In genomic region chr5:37066703-37067568, GRCm38 (mm10) we compare ENCODE assay signal across 17 mouse cellular contexts. TPM values are rescaled to one million over a fixed set of nuclear protein-coding genes. Genes with fewer than 3 reads are reported as not detected.
DNase-seq lines count a peak whose midpoint lies in the region; ATAC-seq and TF ChIP-seq lines count a peak whose summit lies in the region.
"Had no signal": no experiment of that assay in that cellular context is flagged by ENCODE, and none has a peak within 500 bp of the region (broad histone marks: within the 10 kb centered on the region; RNA-seq: fewer than 3 reads in every experiment).

No protein-coding gene starts in this region.

- peak; percentile 90 for ATAC-seq in megakaryocyte, adult 5-6 weeks (ENCODE audit: poor library complexity, severe bottlenecking)
- no peak for ATAC-seq in megakaryocyte-erythroid progenitor cell, adult 5-6 weeks (replicated peaks; ENCODE audit: low FRiP score, low TSS enrichment, poor library complexity, severe bottlenecking)
- ATAC-seq: forebrain, embryonic 13.5 days had no signal

- H3K36me3 ChIP-seq in thymus, adult 2 months (ENCODE audit: control insufficient read depth, insufficient read depth, low read length): no peaks in the 10 kb centered on the region
- no peaks in the 10 kb centered on the region for H3K36me3 ChIP-seq in kidney, adult 2 months (ENCODE audit: control insufficient read depth, insufficient read depth, low read length)
- H3K36me3 ChIP-seq: embryonic facial prominence, embryonic 13.5 days; liver, embryonic 15.5 days; neural tube, embryonic 13.5 days had no signal

- H3K4me3 ChIP-seq in thymus, adult 2 months (ENCODE audit: control insufficient read depth, insufficient read depth, low read length): no peak overlapping the region
- H3K4me3 ChIP-seq in kidney, adult 2 months (ENCODE audit: insufficient read depth, low read depth, low read length): no peak overlapping the region
- H3K4me3 ChIP-seq: embryonic facial prominence, embryonic 13.5 days; forebrain, embryonic 13.5 days; liver, embryonic 15.5 days; neural tube, embryonic 13.5 days had no signal

- 22% methylated on average over 8 of the region's 8 CpGs for WGBS in thymus, adult 2 months
- WGBS in kidney, adult 2 months: 63% methylated on average over 8 of the region's 8 CpGs

- peaks cover 37% of the 10 kb centered on the region for H3K4me1 ChIP-seq in thymus, adult 2 months (replicated peaks; ENCODE audit: control insufficient read depth, insufficient read depth, low read length)
- H3K4me1 ChIP-seq in kidney, adult 2 months (ENCODE audit: control insufficient read depth, insufficient read depth, low read length): no peaks in the 10 kb centered on the region
- H3K4me1 ChIP-seq: embryonic facial prominence, embryonic 13.5 days; liver, embryonic 15.5 days had no signal

- DNase-seq in lung, postnatal 25 days (ENCODE audit: low spot score): peak; percentile 28
- DNase-seq in lung, postnatal 14 days: no peak
- DNase-seq in CD4-positive, CD25-positive, alpha-beta regulatory T cell, adult 2 months (ENCODE audit: low read depth, low spot score): peak; percentile 91
- peak; percentile 56 for DNase-seq in thymus, adult 2 months
- DNase-seq in kidney, adult 11 months: no peak
- no peak for DNase-seq in kidney, adult 2 months
- DNase-seq: cerebellum, postnatal 10 days; heart, postnatal 10 days; kidney, postnatal 4 days; right cerebral cortex, postnatal 4 days had no signal

- H3K27ac ChIP-seq in thymus, adult 2 months (ENCODE audit: control insufficient read depth, insufficient read depth, low read length): peak overlapping the region; percentile 87
- H3K27ac ChIP-seq in kidney, adult 2 months (ENCODE audit: insufficient read depth, low read depth, low read length): no peak overlapping the region
- H3K27ac ChIP-seq: embryonic facial prominence, embryonic 13.5 days; forebrain, embryonic 13.5 days; liver, embryonic 15.5 days; neural tube, embryonic 13.5 days had no signal

- no peak for TF ChIP-seq CTCF in thymus, adult 2 months (IDR thresholded peaks at IDR 0.05; ENCODE audit: borderline replicate concordance, control insufficient read depth, extremely low read depth, insufficient read depth, low read length, poor library complexity)
- TF ChIP-seq CTCF in kidney, adult 2 months (conservative IDR thresholded peaks at IDR 0.05; ENCODE audit: insufficient read depth, insufficient read length, low read depth, low read length): no peak

- no peaks in the 10 kb centered on the region for H3K27me3 ChIP-seq in thymus, adult 2 months (ENCODE audit: control insufficient read depth, insufficient read depth, low read length)
- H3K27me3 ChIP-seq in kidney, adult 2 months (replicated peaks; ENCODE audit: control insufficient read depth, insufficient read depth, low read length): no peaks in the 10 kb centered on the region
- H3K27me3 ChIP-seq: embryonic facial prominence, embryonic 13.5 days; forebrain, embryonic 13.5 days; liver, embryonic 15.5 days; neural tube, embryonic 13.5 days had no signal

- TF ChIP-seq POLR2A in thymus, adult 2 months (IDR thresholded peaks at IDR 0.05; ENCODE audit: control insufficient read depth, extremely low read depth, insufficient read depth, low read length, poor library complexity): no peak
- TF ChIP-seq POLR2A in kidney, adult 2 months (IDR thresholded peaks at IDR 0.05; ENCODE audit: low read depth, low read length): no peak

RNA-seq across cellular contexts. Expression of gene Gm1043, which starts 18.2 kb away (rescaled TPM):
- total RNA-seq in megakaryocyte, adult 5-6 weeks (2015): not detected in 2 replicates
- 0.20 TPM in 1 of 2 replicates, not detected in the other for total RNA-seq in megakaryocyte, adult 5-6 weeks (2017)
- 3.6 and 4.3 TPM in 2 replicates for polyA plus RNA-seq in thymus, adult 2 months (2012; rRNA removed)
- polyA plus RNA-seq in kidney, adult 2 months (2012; rRNA removed): 0.08 TPM in 2 replicates
- 0.25 and 0.39 TPM in 2 replicates for total RNA-seq in megakaryocyte-erythroid progenitor cell, adult 5-6 weeks (2014; fragmentation: Nextera tagmentation)
- 0.15 and 0.94 TPM in 2 replicates for total RNA-seq in megakaryocyte-erythroid progenitor cell, adult 5-6 weeks (2017)
- total RNA-seq: heart, postnatal 10 days had no signal
- polyA plus RNA-seq: embryonic facial prominence, embryonic 13.5 days; intestine, embryonic 14.5 days; liver, embryonic 15.5 days had no signal

Comparison
In these comparisons a context has a peak if more than half of its experiments do, and no peak if none do; other contexts are left out.
1. DNase-seq: peak in lung, postnatal 25 days (single experiment), CD4-positive, CD25-positive, alpha-beta regulatory T cell, adult 2 months (single experiment) and thymus, adult 2 months (single experiment); none in lung, postnatal 14 days (single experiment), kidney, adult 11 months (single experiment) and kidney, adult 2 months (single experiment).